Mouse (Mus musculus): ENCODE measurements around the gene Fkbp5. TPM values are rescaled to one million over a fixed set of nuclear protein-coding genes. Genes with fewer than 3 reads are reported as not detected.
A peak's percentile ranks its signal among the peaks of the same experiment; 100 is the strongest.
"Not testable (repeated sequence)": the region's sequence is repeated elsewhere in the genome, so short reads cannot be mapped to it uniquely, and the experiment has no call there.

Gene Fkbp5
- polyA plus RNA-seq, 1 experiment = 18.9 TPM

DNA sequence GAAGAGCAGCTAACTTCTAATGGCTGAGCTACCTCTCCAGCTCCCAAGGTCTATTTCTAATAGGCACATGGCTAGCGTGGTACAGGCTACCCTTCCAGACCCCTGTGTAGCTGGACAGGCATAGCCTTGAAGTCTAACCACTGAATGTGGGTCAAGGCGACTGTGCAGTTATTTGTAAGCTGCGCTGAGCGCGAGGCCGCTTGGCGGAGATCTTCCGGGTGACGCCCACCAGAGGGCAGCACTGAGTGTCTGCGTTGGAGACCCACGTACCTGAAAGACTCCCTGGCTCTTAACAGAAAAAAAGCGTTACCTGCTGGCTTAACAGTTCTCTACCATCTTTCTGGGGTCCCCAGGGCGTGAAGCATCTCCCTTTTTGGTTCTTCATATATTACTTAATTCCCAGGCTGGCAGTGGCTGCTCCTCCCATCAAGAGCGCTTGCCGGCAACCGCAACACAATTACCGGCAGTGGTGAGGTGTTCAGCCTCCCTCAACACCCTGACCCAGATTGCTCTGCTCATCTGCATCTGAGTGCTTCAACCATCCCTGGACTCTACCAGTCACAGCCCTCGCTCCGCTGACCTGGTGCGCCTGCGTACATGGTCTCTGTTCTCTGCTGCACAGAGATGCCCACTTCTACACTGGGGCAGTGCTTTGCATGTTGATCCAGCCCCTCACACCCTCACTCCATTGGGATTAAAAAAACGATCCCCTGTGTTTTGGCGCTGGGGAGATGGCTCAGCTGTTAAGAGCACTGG, 131.0 kb downstream of the Fkbp5 start:
- peak; percentile 46 to 92 for DNase-seq (ENCODE audit: extremely low spot score in 1 of 2, low spot score in 1 of 2)

DNA sequence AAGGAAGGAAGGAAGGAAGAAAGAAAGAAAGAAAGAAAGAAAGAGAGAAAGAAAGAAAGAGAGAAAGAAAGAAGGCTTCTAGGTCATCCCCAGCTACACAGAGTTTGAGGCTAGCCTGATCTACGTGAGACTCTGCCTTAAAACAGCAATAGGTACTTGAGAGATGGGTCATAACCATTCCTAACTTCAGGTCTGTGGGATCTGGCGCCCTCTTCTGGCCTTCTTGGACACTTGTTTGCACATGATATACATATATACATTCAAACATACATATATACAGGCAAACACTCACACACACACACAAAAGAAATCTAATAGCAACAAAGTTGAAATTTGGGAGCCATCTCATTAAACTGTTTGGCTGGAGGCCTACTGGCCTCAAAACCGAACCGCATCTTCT, 133.0 kb downstream of the Fkbp5 start:
- no peak for DNase-seq (ENCODE audit: extremely low spot score in 1 of 2, low spot score in 1 of 2)

DNA sequence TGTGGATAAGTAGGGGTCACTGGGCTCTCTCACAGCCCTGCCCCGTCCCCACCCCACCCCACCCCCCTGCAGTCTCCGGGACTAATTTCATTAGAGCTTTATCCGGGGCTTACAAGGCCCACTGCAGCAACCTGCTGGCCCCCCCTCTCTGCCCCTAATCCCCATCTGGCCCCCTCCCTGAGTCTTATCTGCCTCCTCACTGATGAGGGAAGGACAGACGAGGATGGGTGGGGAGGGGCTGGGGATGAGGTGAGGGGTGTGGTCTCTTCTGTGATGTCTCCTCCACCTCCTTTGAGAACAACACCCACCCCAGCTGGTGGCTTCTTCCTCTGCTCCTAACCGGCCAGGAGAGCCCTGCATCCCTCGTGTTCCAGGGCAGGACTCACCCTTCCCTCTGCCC, 137.1 kb downstream of the Fkbp5 start:
- no peak for DNase-seq (ENCODE audit: extremely low spot score in 1 of 2, low spot score in 1 of 2)

DNA sequence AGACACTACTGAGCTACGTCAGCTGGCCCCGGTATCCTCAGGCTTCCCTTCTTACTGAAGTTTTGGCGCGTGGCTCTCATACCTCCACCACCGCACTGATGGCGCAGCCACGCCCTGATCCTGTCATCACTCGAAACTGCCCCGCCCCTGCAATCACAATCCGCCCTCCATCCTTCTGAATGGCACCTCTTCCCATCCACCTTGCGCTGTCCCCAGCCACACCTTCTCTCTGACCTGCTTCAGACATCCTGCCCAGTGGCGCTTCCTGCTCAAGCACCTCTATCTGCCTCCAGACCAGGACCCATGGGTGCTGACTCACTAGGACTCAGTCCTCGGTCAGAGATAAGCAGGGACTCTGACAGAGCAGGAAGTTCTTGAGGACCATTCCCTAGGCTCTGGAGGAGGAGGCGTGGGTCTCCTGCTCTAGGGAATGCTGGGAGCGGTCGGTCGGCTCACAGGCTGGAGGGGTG, 141.7 kb downstream of the Fkbp5 start:
- no peak for DNase-seq (ENCODE audit: extremely low spot score in 1 of 2, low spot score in 1 of 2)

DNA sequence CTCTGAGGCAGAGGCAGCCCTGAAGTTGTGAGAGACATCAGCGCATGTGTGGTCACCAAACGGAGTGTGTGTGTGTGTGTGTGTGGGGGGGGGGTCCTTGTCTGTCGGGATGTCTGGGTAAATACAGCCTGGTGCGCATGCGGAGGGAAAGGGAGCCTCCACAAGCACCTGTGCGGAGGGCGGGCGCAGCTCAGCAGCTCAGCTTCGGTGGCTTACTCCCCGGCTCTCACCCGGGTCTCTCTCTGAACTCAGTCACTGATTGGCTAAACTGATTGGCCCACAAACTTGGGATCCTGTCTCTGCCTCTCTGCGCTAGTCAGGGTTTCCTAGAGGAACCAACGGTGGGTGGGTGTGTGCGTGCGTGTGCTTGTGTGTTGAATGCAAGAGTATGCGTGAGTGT, 142.8 kb downstream of the Fkbp5 start:
- DNase-seq (ENCODE audit: extremely low spot score in 1 of 2, low spot score in 1 of 2) = no peak

DNA sequence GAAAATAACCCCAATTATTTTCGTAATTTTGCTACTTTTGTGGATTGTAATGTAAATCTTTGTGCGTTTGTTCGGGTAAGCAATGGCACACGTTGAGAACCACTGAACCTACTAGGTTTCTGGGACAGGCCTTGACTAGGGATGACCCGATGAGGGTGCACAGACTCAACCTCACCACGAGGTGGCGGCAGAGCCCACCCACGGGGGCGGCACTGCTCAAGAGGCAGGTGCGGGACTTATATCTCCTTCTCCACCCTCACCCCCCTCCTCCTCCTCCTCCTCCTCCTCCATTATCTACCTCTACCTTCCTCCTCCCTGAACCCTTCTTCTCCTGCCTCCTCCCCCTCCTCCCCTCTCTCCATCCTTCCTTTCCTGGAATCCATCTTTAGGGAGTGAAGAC, 143.5 kb downstream of the Fkbp5 start:
- DNase-seq (ENCODE audit: extremely low spot score in 1 of 2, low spot score in 1 of 2) = peak in 1 of 2 experiments; percentile 22

DNA sequence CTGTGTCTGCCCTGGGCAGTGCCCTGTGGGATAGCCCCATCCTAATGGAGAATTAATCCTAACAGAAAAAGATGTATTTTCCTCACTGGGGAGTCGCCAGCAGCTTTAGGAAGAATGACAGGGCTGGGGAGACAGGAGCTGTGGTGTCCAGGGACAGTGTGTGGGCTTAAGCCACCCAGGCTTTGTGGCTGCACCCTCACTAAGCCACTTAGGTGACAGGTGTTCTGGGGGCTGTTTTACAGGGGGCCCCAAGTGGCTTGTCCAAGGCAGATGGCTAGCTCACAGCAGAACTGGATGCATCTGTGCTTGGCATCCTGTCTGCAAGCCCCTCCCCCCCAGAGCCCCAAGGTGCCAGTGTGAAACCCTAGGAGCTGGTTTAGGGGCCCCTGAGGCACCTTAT, 145.4 kb downstream of the Fkbp5 start:
- no peak for DNase-seq (ENCODE audit: extremely low spot score in 1 of 2, low spot score in 1 of 2)

DNA sequence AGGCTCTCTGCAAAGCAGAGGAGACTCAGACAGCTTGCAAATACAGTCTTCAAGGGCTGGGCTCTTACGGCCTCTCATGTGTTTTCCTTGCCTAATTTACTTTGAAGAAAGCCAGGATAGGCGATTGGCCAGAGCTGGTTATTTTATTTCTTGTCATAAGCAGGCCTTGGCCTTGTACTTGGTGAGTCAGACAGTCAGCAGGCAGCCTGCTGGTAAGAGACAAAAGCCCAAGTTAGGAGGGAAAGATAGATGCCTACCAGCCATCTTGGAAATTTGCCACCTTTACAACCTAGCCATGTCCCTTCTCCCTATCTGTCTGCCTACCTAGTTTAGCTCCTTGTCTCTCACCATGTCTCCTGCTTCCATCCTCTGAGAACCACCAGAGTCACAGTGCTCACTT, 146.0 kb downstream of the Fkbp5 start:
- no peak for DNase-seq (ENCODE audit: extremely low spot score in 1 of 2, low spot score in 1 of 2)

DNA sequence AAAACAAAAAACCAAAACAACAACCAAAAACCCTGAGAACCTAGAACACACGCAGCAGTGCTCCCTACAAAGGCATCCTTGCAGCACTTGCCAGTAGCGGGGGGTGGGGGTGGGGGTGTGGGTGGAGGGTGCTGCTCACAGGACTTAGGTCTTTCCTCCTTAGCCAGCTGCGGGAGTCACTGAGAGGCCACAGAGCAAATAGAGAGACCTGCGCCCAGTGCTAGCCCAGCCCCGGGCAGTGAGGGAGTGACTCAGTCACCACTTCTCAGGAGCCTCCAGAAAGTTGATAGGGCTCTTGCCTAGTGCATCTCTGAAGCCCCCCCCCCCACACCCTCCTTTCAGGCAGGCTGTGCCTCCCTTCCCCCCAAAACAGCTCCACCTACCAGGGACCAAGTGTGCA, 148.3 kb downstream of the Fkbp5 start:
- no peak for DNase-seq (ENCODE audit: extremely low spot score in 1 of 2, low spot score in 1 of 2)

DNA sequence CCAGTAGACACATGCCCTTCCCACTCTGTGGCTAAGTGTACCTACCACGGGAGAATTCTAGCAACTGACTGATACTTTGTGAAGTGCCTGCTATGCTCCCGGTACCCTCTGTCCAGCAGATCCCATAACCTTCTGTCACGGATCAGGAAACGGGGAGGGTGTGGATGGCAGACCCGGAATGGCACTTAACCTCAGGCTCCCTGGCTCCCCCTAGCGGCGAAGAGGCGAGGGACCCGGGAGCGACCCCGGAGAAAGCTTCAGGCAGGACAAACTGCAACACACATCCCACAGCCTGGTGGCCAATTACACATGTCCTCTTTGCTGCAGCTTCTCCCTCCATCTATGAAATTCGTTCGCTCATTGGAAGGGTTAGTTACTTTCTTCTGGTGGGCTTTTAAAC, 148.9 kb downstream of the Fkbp5 start:
- peak in 1 of 2 experiments; percentile 72 for DNase-seq (ENCODE audit: extremely low spot score in 1 of 2, low spot score in 1 of 2)

DNA sequence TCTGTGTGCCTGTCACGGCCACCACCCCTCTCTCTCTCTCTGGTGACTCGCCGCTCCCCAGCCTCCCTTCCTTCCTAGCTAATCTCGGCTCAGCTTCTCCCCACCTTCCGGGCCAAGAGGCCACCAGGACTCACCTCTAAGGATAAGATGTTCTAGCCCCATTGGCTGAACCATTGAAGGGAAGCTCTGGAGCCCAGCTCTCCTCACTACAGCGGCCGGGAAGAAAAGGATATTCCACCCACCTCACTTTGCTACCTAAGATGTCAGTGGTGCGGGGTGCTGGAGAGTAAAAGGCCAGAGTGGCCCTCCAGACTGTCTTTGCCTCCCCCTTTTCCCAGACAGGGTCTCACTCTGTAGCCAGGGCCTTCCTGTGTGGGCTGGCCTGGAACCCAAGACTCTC, 152.2 kb downstream of the Fkbp5 start, which contains the start of gene Tulp1:
Tulp1 (minus strand) TSS at position 101 of the 400 bp plus-strand sequence.
- DNase-seq (ENCODE audit: extremely low spot score in 1 of 2, low spot score in 1 of 2) = no peak

DNA sequence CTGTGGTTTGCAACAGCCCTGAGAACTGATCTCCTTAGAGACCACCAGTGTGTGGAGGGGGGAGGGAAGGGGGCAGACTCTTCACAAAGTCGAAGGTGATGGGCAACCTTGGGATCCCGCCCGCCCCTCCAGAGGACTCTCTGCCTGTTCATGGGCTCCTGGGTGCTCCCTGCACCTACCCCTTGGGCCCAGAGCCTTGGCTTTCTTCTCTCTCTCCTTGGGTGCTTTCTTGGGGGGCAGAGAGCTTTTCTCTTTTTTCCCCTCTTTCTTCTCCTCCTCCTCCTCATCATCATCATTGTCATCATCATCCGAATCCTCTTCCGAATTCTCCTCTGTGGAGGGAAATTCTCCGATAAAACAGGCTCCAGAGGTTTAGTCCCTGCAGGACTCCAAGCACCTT, 153.8 kb downstream of the Fkbp5 start:
- no peak for DNase-seq (ENCODE audit: extremely low spot score in 1 of 2, low spot score in 1 of 2)

DNA sequence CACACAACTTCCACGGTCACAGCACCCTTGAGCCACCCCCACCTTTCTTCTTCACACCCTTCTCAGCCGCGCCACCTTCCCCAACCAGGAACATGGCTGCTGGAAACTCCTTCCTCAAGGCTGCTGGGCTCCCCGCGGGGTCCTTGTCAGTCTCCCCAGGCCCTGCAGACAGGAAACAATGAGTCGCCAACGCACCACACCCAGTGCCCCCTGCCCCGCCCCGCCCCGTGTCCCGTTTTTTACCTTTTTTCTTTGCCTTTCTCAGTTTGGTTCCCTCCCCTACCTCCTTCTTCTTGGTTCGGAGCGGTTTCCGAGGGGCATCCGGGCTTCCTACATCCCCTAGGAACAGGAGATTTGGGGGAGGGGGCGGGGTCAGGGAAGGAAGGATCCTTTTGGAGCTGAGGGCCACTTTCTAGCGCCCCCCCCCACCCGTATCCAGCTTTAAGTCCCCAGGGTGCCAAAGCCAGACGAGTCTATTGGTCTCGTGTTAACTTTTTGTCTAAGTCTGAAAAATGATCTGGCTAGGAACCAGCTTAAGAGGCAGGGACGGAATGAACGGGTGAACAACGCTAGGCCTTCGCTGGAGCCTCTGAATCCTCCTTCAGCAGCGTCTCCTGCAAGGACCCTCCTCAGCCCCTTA, 154.6 kb downstream of the Fkbp5 start:
- no peak for DNase-seq (ENCODE audit: extremely low spot score in 1 of 2, low spot score in 1 of 2)

DNA sequence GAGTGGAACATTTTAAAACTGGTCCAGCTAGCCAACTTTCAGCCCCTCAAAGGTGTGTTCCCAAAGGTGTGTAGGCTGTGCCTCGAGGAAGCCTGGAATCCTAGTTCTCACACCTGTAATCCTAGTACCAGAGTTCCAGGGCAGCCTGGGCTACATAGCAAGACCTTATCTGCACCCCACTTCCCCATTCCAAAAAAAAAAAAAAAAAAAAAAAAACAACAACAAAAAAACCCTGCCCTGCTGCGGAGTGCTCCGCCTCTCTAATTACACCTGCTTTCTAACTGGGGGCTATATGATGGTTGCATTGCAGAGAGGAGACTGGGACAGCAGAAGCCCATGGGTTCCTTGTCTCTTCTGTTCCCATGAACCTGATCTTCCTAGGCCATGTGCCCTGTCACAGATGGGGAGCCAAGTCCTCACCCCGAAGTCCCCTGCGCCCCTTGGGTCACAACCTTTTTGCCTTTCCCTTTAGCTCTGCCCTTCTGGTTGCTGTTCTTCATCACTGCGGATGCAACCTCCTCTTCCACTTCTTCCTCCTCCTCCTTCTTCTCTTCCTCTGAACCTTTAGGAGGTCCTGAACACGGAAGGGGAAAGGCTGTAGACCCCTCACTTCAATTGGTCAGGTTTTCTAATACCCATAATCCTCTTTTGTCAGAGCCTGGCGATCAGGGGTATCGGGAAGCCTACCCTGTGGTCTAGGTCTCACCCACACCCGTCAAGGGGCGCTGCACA, 155.2 kb downstream of the Fkbp5 start:
- no peak for DNase-seq (ENCODE audit: extremely low spot score in 1 of 2, low spot score in 1 of 2)

DNA sequence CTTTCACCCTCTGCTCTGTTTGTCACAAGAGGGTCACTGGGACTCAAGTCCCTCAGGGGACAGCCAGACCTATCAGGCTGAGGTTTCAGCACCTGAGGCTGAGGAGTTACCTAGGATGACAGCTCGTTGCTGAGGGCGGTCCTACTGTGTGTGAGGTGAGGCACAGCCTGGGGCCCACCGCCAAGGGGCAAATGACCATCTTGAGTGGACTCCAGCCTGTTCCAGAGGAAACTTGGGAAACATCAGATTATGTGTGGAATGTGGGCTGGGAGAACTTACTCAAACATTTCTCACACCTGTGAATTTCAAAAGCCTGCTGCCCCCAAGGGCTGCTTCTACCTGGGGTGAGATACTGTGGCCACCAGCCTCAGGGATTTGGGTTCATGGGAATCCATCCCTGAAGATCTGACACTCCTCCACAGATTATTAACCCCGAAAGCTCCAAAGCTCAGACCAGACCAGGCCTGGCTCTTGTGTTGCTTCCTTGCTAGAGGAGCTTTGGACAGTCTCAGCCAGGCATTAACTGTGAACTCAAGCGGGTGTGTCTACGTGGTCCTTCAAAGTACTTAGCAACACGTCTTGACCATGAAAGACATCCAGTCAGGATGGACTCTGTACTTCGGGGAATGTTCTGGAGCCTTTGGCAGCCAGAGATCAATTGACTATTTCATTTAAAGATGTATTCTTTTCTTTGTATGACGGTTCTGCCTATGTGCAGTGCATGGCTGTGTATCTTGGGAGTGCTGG, 156.6 kb downstream of the Fkbp5 start:
- no peak for DNase-seq (ENCODE audit: extremely low spot score in 1 of 2, low spot score in 1 of 2)

DNA sequence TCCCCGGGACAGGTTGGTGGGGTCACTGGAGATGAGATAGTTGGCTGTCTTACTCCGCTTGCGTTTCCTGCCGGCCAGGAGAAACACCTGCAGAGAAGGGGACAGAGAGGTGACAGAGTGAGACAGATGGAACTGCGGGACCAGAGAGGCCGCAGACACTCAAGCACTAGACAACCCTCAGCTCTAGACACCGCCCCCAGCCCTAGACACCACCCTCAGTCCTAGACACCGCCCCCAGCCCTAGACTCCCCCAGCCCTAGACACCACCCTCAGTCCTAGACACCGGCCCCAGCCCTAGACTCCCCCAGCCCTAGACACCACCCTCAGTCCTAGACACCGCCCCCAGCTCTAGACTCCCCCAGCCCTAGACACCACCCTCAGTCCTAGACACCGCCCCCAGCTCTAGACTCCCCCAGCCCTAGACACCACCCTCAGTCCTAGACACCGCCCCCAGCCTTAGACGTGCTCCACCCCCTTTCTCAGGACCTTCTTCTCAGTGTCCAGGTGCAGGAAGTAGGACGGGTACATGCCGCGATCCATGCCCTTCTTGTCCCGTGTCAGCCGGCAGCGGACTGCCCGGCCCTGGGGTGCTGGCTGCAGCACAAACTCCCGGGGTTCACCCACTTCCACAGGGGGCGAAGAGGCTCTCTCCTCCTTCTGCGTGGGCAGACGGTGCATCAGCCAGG, 158.6 kb downstream of the Fkbp5 start:
- not testable (repeated sequence) for DNase-seq (ENCODE audit: extremely low spot score in 1 of 2, low spot score in 1 of 2)

DNA sequence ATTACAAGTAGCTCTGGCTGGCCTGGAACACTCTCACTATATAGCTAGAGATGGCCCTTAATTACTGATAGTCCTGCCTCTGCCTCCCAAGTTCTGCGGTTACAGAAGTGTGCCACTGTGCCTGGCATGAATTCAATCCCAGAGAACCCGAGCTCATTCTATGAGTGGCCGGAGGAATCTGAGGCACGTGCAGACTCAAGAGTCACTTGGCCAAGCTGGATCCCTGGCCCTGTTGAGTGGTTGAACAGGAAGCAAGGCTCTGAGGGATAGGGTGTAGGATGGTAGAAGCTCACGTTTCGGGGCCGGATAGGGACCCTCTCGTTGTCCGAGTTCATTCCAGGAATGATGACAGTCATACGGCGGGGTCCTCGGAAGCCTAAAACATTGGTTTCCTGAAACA, 161.5 kb downstream of the Fkbp5 start:
- no peak for DNase-seq (ENCODE audit: extremely low spot score in 1 of 2, low spot score in 1 of 2)

DNA sequence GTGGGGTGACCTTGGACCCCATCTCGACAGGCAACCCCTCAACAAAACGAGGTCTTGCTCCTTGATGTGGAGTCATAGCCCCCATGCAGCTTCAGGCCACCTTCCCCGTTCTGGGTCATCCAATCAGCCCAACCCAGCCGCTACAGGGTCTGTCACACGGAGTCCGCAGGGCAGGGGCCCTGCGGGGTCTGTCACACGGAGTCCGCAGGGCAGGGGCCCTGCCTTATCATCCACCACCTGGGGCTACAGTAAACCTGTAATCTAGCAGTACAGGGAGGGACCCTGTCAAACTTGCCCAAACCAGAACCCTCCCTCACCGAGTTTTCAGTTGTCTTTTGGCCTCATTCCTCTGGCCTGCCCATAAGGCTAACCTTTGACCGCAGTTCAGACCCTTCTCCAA, 165.3 kb downstream of the Fkbp5 start:
- DNase-seq (ENCODE audit: extremely low spot score in 1 of 2, low spot score in 1 of 2) = no peak

DNA sequence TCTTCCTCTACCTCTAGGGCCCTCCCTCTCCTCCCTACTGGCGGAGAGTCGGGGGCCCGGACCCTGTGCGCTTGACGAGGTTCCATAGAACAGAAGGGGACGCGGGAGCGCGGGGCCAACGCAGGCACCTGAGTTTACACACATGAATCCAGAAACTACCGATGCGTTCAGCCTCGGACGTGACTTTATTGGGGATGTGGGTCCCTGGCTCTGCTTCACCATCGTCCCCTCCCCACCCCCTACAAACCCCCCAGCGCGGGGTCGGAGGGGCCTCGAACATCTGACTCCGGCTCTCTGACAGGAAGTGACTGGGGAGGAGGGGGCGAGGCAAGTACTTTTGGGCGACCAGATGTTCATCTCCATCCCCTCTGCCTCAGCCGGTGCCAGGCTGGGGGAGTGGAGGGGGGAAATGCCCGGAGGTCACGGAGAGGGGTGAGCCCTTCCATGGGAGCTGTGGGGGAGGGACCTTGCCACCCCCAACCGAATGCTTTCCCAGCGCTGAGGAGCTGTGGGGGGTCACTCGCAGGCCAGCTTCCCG, 165.9 kb downstream of the Fkbp5 start:
- no peak for DNase-seq (ENCODE audit: extremely low spot score in 1 of 2, low spot score in 1 of 2)

Data from frontal cortex, adult 2 months (tissue).